Mouse (Mus musculus): ENCODE measurements around the gene Mpp5.

Gene Mpp5

GRCm38 (mm10) chr12:78842429-78842828 is 93.7 kb downstream of the Mpp5 start:
- no peak for DNase-seq (ENCODE audit: extremely low spot score, low spot score)

DNA sequence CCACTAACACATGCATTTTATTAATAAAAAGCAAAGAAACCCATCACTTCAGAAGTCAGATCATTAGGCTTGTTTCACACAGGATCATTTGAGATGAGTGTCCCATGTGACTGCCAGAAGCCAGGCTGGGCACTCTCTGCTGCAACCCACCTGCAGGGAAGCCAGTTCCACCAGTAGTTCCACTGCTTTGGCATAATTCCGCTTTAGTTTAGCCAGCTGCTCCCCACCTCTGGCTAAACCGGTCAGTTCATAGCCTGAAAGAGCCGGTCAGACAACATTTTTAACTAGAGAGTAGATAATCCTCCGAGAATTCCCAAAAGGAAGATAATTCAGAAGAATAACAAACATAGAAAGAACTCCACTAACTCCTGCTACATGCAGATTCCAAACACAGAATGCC is 99.5 kb downstream of the Mpp5 start:
- DNase-seq (ENCODE audit: extremely low spot score, low spot score): no peak

DNA sequence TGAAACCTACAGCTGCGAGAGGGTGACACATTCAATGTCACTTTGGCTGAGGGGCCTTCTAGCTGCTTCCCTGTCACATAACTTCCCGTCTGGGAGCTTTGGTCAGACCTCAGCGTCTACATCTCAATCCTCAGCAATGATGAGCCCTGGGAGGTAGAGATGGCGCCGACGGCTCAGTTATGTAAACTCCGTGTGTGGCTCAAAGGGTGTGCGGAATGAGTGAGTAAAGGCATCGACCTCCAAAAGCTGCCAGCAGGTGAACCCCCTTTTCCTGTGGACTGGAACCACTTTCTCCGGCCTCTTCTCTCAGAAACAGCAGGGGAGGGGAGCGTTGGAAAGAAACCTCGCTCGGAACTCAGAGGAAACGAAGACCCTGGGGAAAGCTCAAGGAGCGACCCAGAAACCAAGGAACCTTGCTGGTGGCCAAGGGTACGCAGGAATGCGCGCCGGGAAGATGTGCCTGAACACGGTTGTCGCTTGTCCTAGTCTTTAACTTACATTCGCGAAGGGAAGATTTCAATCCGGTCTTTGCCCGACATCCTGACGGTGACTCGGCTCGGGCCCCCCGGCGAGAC is 112.3 kb downstream of the Mpp5 start:
- DNase-seq (ENCODE audit: extremely low spot score, low spot score): no peak

DNA sequence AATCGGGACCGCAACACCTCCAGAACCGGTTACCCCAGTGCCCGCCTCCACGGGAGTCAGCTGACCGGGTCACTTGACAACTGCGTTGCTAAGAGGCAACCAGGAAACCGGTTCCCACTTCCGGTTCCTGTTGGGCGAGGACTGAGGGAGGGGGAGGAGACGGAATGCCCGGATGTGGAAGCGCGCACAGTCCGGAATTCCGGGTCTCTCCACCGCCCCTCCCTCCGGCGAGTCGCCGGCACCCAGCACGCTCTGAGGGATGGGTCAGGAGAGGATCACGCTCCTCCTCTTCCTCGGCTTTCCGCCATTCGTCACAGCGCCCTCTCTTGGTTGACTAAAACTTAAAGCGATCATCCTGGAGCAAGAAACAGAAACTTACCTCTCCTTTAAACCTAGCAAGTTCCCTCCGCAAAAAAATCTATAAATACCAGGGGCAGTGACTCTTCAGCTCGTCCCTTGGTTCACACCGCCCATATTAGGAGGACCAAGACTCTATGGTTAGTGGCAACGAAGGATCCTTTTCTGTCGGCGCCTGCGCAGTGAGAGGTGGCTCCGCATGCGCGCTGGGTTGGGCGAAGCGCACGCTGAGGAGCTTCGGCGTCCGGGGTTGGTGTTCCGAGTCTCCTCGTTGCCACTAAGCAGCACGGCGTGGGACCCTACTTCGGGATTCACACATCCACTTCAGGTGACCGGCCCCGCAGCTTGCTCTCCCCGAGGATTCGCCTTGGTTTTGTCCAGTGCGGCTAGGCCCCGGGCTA is 113.0 kb downstream of the Mpp5 start, which contains the start of the genes Atp6v1d and Eif2s1:
Gene Atp6v1d, minus strand, starts transcription at position 143 of the 758 bp plus-strand sequence.
Gene Eif2s1, plus strand, starts transcription at position 324 of the 758 bp plus-strand sequence.
- DNase-seq (ENCODE audit: extremely low spot score, low spot score): peak; percentile 100

DNA sequence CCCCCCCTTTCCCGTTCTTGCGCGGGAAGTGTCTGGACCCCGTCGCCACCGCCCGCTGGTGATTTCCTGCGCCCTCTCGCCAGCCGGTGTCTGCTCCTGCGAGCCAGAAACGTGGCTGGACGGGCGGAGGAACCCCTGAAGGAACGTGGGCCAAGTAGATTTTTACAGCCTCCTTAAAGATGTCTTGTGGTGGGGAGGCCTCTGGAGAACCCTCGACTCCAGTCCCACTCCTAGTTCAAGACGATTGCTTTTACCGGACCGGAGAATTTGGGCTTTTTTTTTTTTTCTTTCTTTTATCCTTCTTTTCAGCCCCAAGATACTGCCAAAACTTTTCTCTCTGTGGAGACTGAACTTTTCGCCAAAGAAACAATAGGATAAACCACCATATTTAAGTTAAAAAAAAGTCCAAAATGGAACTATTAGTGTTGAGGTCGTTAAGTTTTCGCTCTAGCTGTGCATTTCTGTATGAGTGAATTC is 113.6 kb downstream of the Mpp5 start:
- DNase-seq (ENCODE audit: extremely low spot score, low spot score): no peak

- no peak for DNase-seq (ENCODE audit: extremely low spot score, low spot score)
Measured at GRCm38 (mm10) chr12:78865434-78865833, 116.7 kb downstream of the Mpp5 start.

- no peak for DNase-seq (ENCODE audit: extremely low spot score, low spot score)
Measured at GRCm38 (mm10) chr12:78868115-78868514, 119.4 kb downstream of the Mpp5 start.

GRCm38 (mm10) chr12:78874581-78874980 is 125.9 kb downstream of the Mpp5 start:
- DNase-seq (ENCODE audit: extremely low spot score, low spot score): no peak

- no peak for DNase-seq (ENCODE audit: extremely low spot score, low spot score)
Measured at GRCm38 (mm10) chr12:78890062-78890461, 141.4 kb downstream of the Mpp5 start.

Measured in neural tube, embryonic 10.5 days (tissue).